In genomic region chr19:36214188-36214968, GRCm38 (mm10) we compare ENCODE assay signal across 8 mouse cellular contexts.
DNase-seq lines count a peak whose midpoint lies in the region; ATAC-seq lines count a peak whose summit lies in the region.

No protein-coding gene starts in this region.

- intact Hi-C loops in heart, postnatal 10 days (cut with DNase I): no loop called here

- DNase-seq in layer of hippocampus, adult 9-11 months: peak; percentile 30
- DNase-seq in layer of hippocampus, adult 18-20 months (ENCODE audit: low spot score in 2 of 2): no peak
- peak; percentile 46 for DNase-seq in fibroblast of lung, adult 2 months (ENCODE audit: low read depth)
- DNase-seq in heart, postnatal 10 days: peak; percentile 79 to 85
- DNase-seq in kidney, postnatal 36 days: peak; percentile 59 to 78
- peak; percentile 49 for DNase-seq in mesoderm, embryonic 11.5 days (ENCODE audit: low read depth, low spot score)
- peak; percentile 72 for DNase-seq in right cerebral cortex, postnatal 4 days

- no peak for ATAC-seq in megakaryocyte, adult 5-6 weeks (ENCODE audit: poor library complexity, severe bottlenecking)

Comparison
In these comparisons a context has a peak if more than half of its experiments do, and no peak if none do; other contexts are left out.
1. DNase-seq: peak in layer of hippocampus, adult 9-11 months (single experiment), fibroblast of lung, adult 2 months (single experiment), heart, postnatal 10 days (2 of 2), kidney, postnatal 36 days (2 of 2), mesoderm, embryonic 11.5 days (single experiment) and right cerebral cortex, postnatal 4 days (single experiment); none in layer of hippocampus, adult 18-20 months (0 of 2).